Mouse (Mus musculus) stomach, embryonic 16.5 days (tissue): ENCODE measurements around the gene Zdhhc8. TPM values are rescaled to one million over a fixed set of nuclear protein-coding genes. Genes with fewer than 3 reads are reported as not detected.

ENCODE experiments used
- ATAC-seq: fragments of 200-750 bp; cut with Nextera tagmentation; 2 replicates; pipeline ENCODE4 v1.8.0; 2017; ENCODE audit warnings: moderate number of reproducible peaks, moderate TSS enrichment; ENCODE audit not compliant: insufficient read depth, low FRiP score
- H3K27ac ChIP-seq: fragments of 300-500 bp; sonication (generic); 2 replicates; pipeline ENCODE4 v1.5.1; 2014; ENCODE audit warnings: low read length
- H3K27me3 ChIP-seq: fragments of 300-500 bp; sonication (generic); 2 replicates; pipeline ENCODE4 v1.6.1; 2014; ENCODE audit warnings: low read length, control low read depth, mixed read lengths; ENCODE audit not compliant: control insufficient read depth, insufficient read depth
- H3K36me3 ChIP-seq: fragments of 300-500 bp; sonication (generic); 2 replicates; pipeline ENCODE4 v1.6.1; 2014; ENCODE audit warnings: low read length; ENCODE audit not compliant: control insufficient read depth, insufficient read depth
- H3K4me1 ChIP-seq: fragments of 300-500 bp; sonication (generic); 2 replicates; pipeline ENCODE4 v1.6.1; 2014; ENCODE audit warnings: low read length, control low read depth, mixed read lengths; ENCODE audit not compliant: control insufficient read depth, insufficient read depth
- H3K4me2 ChIP-seq: fragments of 300-500 bp; sonication (generic); 2 replicates; pipeline ENCODE4 v1.6.1; 2014; ENCODE audit warnings: low read depth, low read length, mixed read lengths
- H3K4me3 ChIP-seq: fragments of 300-500 bp; sonication (generic); replicated peaks from 2 replicates; pipeline ENCODE4 v1.5.1; 2014; ENCODE audit warnings: mild to moderate bottlenecking, low read length
- H3K9ac ChIP-seq: fragments of 300-500 bp; sonication (generic); 2 replicates; pipeline ENCODE4 v1.6.1; 2014; ENCODE audit warnings: low read length
- H3K9me3 ChIP-seq: fragments of 300-500 bp; sonication (generic); replicated peaks from 2 replicates; pipeline ENCODE4 v1.6.1; 2016; ENCODE audit warnings: low read length, control low read depth; ENCODE audit not compliant: control insufficient read depth
- WGBS: fragments of 180-500 bp; shearing (Covaris S2); extraction: QIAGEN DNeasy Blood & Tissue Kit; methylation state at CpG from one replicate; pipeline ENCODE4 v1.1.7; 2014; 5-methylcytosine and 5-hydroxymethylcytosine counted together
- microRNA counts: library from miRNA; unstranded; fragments of <30 nt; microRNA quantifications from one replicate; lab custom pipeline; 2016
- microRNA-seq: library from miRNA; unstranded; fragments of <30 nt; microRNA quantifications from one replicate; pipeline ENCODE4, GENCODE M21; 2016
- polyA plus RNA-seq: library from polyadenylated mRNA; unstranded; fragments of >200 nt; fragmentation: Nextera tagmentation; extraction: Ambion mirVana; gene quantifications from 2 replicates; pipeline ENCODE4 v1.2.1, GENCODE M21; 2015

The Zdhhc8 gene
- polyA plus RNA-seq, 1 experiment from 2014 or later, result 6.9 TPM

- WGBS, result 72% methylated on average over 11 of the region's 11 CpGs
- Histone ChIP-seq H3K9ac (no peak overlapping the region), H3K36me3 (no peaks in the 10 kb centered on the region), H3K4me3 (no peak overlapping the region), H3K27ac (no peak overlapping the region), H3K9me3 (no peaks in the 10 kb centered on the region), H3K4me1 (peaks cover 18% of the 10 kb centered on the region), H3K27me3 (peaks cover 2% of the 10 kb centered on the region; the same call in 1 of the 2 replicates), H3K4me2 (no peak overlapping the region)
- no peak for ATAC-seq
Measured at GRCm38 (mm10) chr16:18173788-18174187, 61.1 kb downstream of the Zdhhc8 start.

GRCm38 (mm10) chr16:18173231-18173630 is 61.7 kb downstream of the Zdhhc8 start:
- peaks cover 2% of the 10 kb centered on the region; the same call in 1 of the 2 replicates for H3K27me3 ChIP-seq

GRCm38 (mm10) chr16:18172266-18172855 is 62.6 kb downstream of the Zdhhc8 start:
- Histone ChIP-seq H3K27me3 (peaks cover 2% of the 10 kb centered on the region; the same call in 1 of the 2 replicates), H3K4me3 (no peak overlapping the region), H3K4me2 (no peak overlapping the region), H3K36me3 (no peaks in the 10 kb centered on the region), H3K9ac (no peak overlapping the region), H3K9me3 (no peaks in the 10 kb centered on the region), H3K27ac (no peak overlapping the region), H3K4me1 (peaks cover 12% of the 10 kb centered on the region)
- WGBS, result 15% methylated on average over 7 of the region's 7 CpGs
- ATAC-seq, result no peak

More at GRCm38 (mm10) chr16:18173231-18173630, 61.7 kb downstream of the Zdhhc8 start:
- H3K4me3 ChIP-seq, result no peak overlapping the region
- peaks cover 12% of the 10 kb centered on the region for H3K4me1 ChIP-seq
- no peak overlapping the region for H3K27ac ChIP-seq
- no peak overlapping the region for H3K4me2 ChIP-seq
- no peaks in the 10 kb centered on the region for H3K36me3 ChIP-seq
- ATAC-seq, result no peak
- H3K9me3 ChIP-seq, result no peaks in the 10 kb centered on the region
- H3K9ac ChIP-seq, result no peak overlapping the region
- WGBS, result 72% methylated on average over 9 of the region's 9 CpGs

MicroRNA genes within 50 kb of the gene (microRNA counts, 519-probe panel; counts per million panel counts)
- microRNA mmu-miR-1306 (lab: Ali Mortazavi, UCI), result 1,841 counts per million, percentile 33 among the panel's probes with 10 or more counts

Small RNAs within 50 kb of the gene (microRNA-seq; reads per million reads assigned to microRNA genes)
- not detected for gene Gm24572
- 171 reads per million, percentile 60 among the genes with 10 or more reads in this experiment for gene Mir1306

Other genes with a start within 250 kb of the Zdhhc8 start
- gene Dgcr6, start 182.3 kb downstream of the Zdhhc8 start, polyA plus RNA-seq, result 67.7 and 69.2 TPM in 2 replicates
- 15.3 and 17.8 TPM in 2 replicates for gene Prodh, start 144.9 kb downstream of the Zdhhc8 start, polyA plus RNA-seq
- 0.84 and 1.0 TPM in 2 replicates for gene Rtn4r, start 107.5 kb downstream of the Zdhhc8 start, polyA plus RNA-seq
- gene Ccdc188, start 17.3 kb downstream of the Zdhhc8 start, polyA plus RNA-seq, result not detected in 2 replicates
- gene Trmt2a, start 13.5 kb upstream of the Zdhhc8 start, polyA plus RNA-seq, result 98.8 and 99.1 TPM in 2 replicates
- gene Ranbp1, start 13.6 kb upstream of the Zdhhc8 start, polyA plus RNA-seq, result 370 and 425 TPM in 2 replicates
- not detected in 2 replicates for gene Gm49776, start 23.2 kb upstream of the Zdhhc8 start, polyA plus RNA-seq
- 23.3 and 25.9 TPM in 2 replicates for gene Dgcr8, start 54.1 kb upstream of the Zdhhc8 start, polyA plus RNA-seq
- 27.6 and 32.7 TPM in 2 replicates for gene Tango2, start 113.0 kb upstream of the Zdhhc8 start, polyA plus RNA-seq
- 25.3 and 26.0 TPM in 2 replicates for gene Arvcf, start 113.0 kb upstream of the Zdhhc8 start, polyA plus RNA-seq
- 19.2 and 23.7 TPM in 2 replicates for gene Txnrd2, start 191.2 kb upstream of the Zdhhc8 start, polyA plus RNA-seq
- gene Comt, start 191.7 kb upstream of the Zdhhc8 start, polyA plus RNA-seq, result 105 and 119 TPM in 2 replicates